Mouse (Mus musculus) left cerebral cortex, adult 18-20 months (tissue): ENCODE results near the gene Akirin2. TPM values are rescaled to one million over a fixed set of nuclear protein-coding genes. Genes with fewer than 3 reads are reported as not detected.

ENCODE experiments used
- DNase-seq, 2 experiments: peaks; one replicate each; pipeline ENCODE4 v3.0.0; 2021 to 2022; ENCODE audit warnings: low spot score in 2 of 2, mixed read lengths in 1 of 2
- total RNA-seq, 2 experiments: library from RNA; stranded (reverse); gene quantifications; 2 replicates each; pipeline ENCODE4 v1.2.3; 2021

Akirin2 gene
- total RNA-seq, 2 experiments from 2014 or later = 111 to 112 TPM

GRCm38 (mm10) chr4:34583427-34583826 lies 32.7 kb downstream of the Akirin2 start:
- DNase-seq = no peak

GRCm38 (mm10) chr4:34584871-34585607 lies 34.3 kb downstream of the Akirin2 start:
- no peak for DNase-seq

GRCm38 (mm10) chr4:34603123-34603522 lies 52.4 kb downstream of the Akirin2 start:
- no peak for DNase-seq

GRCm38 (mm10) chr4:34606658-34607057 lies 55.9 kb downstream of the Akirin2 start:
- no peak for DNase-seq

GRCm38 (mm10) chr4:34613571-34614145 lies 62.9 kb downstream of the Akirin2 start:
- DNase-seq = peak in 1 of 2 experiments; percentile 6

- DNase-seq = peak; percentile 92 to 96
Measured at GRCm38 (mm10) chr4:34614630-34615094, 63.9 kb downstream of the Akirin2 start, which contains the start of the genes Orc3 and Rars2. TSS of gene Orc3 (minus strand) at chr4:34614944. TSS of gene Rars2 (plus strand) at chr4:34614957.

- DNase-seq = peak in 1 of 2 experiments; percentile 14
Measured at GRCm38 (mm10) chr4:34615303-34615702, 64.6 kb downstream of the Akirin2 start.

GRCm38 (mm10) chr4:34616146-34616545 lies 65.4 kb downstream of the Akirin2 start:
- DNase-seq = no peak

Other genes starting within 250 kb of the Akirin2 start
- 10 to 100 TPM; 37.0 to 42.5 TPM for gene Orc3, start 64.0 kb downstream of the Akirin2 start, total RNA-seq
- gene Rars2, start 64.0 kb downstream of the Akirin2 start, total RNA-seq = 10 to 100 TPM; 21.4 to 23.5 TPM
- gene Slc35a1, start 136.5 kb downstream of the Akirin2 start, total RNA-seq = 10 to 100 TPM; 16.7 to 19.4 TPM
- 1 to 10 TPM; 1.5 to 2.0 TPM for gene Cfap206, start 179.3 kb downstream of the Akirin2 start, total RNA-seq
- gene Gm136, start 205.3 kb downstream of the Akirin2 start, total RNA-seq = not detected
- gene Smim8, start 227.5 kb downstream of the Akirin2 start, total RNA-seq = 10 to 100 TPM; 21.3 to 22.1 TPM